Mouse (Mus musculus) embryo, embryonic 11 days (tissue): Measurements from ENCODE around the gene 1700008O03Rik.

ENCODE experiments used
- DNase-seq: peaks from one replicate; pipeline ENCODE4 v3.0.0-alpha.2; 2015

1700008O03Rik gene

DNA sequence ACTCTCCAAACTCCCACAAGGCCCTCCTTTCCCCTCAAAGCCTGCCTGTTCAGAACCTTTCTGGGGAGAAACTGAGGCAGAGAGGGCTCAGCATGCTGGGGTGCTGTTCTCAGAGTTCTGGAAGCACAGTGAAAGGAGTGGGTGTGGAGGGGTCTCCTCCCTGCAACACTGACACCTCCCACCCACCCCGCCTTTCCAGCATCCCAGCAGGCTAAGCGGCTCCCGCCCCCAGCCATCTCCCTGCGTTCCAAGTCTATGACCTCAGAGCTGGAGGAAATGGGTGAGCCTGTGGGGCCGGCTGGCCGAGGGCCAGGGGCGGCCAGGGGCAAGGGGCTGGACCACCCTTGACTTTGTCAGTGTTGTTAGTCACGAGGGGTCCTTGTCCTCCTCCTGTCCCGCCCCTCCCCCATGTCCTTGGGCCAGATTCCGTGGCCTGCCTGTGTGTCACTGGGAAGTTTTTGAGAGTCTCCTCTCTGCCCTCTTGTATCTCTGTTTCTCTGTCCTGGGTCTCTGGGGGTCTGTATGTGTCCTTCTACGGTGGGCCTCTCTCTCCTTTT lies 42.1 kb downstream of the 1700008O03Rik start:
- peak; percentile 22 for DNase-seq

DNA sequence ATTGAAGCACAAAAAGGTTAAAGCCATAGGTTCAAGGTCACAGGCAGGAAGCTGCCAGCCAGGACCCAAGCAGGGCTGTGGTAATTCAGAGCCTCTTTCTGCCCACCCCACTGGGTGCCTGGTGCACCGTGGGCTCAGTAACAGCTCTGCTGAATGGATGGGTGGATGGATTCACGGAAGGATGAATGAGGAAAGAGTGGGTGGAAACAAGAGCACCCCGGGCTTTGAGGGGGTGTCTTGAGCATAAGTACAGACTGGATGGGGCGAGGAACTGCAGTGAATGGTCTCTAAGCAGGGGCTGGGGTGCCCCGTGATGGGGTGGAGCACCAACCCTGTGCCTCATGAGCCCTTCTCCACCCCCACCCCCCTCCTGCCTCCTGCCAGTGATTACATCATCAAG lies 43.9 kb downstream of the 1700008O03Rik start:
- no peak for DNase-seq

DNA sequence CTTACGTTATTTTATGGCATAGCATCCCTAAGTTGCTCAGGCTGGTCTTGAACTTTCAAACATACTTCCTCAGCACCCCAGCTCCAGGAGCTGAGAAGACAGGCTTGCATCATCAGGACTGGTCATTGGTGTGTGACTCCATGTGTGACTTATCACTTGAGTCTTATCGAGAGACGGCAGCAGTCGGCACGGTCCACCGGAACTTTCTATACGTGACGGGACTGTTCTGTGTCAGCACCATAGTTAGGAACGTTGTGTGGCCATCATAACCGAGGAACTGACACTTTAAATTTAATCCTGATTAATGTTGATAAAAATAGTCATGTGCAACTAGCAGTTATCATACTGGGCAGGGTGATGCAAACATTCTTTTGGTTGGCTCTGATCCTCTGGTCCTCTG lies 44.5 kb downstream of the 1700008O03Rik start:
- no peak for DNase-seq

DNA sequence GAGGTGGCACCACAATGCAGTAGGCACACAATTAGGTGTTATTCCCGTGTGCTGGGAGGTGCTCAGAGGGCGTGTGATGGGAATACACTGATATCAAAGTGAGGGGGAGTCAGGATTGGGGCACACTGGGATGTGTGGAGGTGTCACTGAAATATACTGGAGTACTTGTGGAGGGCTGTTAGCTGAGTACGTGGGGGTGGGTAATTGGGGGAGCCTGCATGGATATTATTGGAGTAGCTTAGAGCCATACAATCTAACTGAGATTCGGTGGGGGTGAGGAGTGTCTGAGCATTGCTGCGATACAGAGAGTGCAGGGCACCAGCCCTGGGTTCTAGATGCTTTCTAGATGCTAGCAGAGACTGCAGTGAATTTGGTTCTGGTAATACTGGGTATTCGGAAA lies 45.4 kb downstream of the 1700008O03Rik start:
- DNase-seq = no peak

DNA sequence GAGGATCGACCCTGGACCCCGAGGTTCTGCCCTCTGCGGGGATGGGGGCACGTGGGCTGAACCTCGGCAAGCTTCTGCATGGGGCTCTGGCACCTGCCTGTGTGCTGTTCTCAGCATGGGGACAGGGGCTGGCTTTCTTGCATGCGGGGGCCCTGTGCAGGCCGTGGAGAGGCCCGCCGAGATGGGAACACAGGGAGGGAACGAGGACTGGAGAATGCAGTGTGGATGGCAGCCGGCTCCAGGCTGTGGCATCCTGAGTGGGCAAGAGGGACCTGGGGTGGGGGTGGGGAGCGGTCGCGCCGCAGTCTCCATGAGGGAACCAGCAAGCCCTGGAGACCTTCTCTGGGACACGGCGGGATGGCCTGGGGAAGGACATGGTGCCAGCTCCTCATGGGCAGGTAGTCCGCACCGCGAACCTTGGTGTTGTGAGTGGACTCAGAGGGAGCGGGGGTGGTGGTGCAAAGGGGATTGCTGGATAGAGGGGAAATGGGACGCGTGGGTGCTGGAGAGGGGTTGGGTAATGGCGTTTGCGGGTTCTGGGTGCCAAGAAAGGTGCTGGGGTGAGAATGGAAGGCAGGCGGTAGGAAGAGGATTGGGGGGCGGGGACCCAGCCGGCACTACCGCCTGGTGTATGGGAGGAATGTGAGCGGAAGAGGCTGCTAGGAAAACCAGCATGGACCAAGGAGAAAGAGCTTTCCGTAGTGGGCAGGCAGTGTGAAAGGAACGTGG lies 48.3 kb downstream of the 1700008O03Rik start:
- no peak for DNase-seq

DNA sequence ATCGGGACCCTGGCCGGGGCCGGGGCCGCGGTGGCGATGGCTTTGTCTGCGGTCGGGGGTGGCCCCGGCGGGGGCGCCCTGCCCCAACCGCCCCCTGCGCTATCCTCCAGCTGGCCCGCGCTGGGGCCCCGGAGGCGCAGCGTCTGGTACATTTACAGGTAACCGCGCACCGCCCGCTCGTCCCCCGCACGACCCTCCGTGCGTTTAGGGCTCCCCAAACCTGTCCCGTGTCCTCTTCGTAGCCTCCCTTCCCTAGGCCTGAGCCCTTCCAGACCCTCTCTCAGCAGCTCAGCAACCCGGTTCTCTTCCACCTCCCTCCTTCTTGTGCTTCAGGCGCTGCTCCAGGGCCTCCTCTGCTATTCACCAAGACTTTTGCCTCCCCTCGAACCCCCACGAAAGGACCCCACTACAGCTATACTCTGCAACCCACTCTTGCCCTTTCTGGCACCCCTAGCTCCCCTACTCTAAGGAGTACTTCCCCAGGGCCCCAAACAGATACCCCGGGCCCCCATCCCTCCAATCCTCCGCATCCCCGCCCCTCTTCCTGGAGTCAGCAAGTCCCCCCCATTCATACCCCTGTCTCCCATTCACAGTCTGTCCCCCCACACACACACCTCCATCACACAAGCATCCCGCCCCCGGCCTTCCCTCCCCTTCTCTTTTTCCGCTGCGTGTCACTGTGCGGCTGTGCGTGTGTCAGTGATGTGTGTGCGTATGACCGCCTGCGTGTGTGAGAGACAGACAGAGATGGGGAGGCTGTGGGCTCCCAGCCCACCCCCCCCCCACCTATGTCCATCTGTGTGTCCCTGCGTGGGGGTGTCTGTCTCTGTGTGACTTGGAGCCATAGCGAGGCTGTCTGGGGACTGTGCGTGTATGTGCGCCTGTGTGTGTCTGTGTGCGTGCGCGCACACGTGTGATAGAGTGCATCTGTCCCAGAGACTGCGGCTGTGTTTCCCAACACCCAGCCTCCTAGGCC lies 49.3 kb downstream of the 1700008O03Rik start:
- DNase-seq = no peak

DNA sequence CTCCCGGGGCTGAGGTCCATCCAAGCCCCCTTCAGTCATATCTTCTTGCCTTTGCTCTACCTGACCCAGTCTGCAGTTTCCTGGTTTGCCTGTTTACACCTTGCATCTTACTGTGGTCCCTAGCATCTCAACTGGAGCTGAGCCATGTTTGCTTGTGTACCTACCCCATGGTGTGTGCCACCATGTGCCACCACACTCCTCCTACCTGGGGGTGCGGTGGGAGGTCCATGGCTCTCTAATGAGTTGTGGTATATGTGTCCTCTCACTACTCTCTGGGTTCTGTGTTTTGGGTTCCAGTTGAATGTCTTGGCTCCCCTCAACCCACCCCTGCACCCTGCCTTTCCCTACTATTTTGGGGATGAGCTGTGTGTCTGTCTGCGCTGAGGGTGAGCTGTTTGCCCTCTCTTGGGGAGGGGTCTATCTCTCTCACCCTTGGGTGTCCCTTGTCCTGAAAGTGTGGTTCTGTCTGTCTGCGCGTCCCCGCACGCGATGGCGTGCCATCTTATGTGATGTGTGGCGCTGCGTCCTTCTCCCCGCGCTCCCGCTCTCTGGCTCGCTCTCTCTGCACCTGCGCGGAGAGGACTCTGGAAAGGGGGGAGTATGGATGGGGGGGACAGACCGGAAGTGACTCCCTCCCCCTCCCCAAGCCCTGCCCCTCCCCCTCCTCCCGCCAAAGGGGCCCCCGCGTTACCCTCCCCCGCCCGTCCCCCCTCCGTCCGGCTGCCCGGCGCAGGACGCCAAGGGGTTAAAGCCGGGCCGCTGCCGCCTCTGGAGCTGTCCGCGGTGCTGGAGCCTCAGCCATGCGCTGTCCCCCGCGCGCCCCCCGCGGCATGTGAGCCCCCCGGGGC lies 50.4 kb downstream of the 1700008O03Rik start:
- peak; percentile 81 for DNase-seq

DNA sequence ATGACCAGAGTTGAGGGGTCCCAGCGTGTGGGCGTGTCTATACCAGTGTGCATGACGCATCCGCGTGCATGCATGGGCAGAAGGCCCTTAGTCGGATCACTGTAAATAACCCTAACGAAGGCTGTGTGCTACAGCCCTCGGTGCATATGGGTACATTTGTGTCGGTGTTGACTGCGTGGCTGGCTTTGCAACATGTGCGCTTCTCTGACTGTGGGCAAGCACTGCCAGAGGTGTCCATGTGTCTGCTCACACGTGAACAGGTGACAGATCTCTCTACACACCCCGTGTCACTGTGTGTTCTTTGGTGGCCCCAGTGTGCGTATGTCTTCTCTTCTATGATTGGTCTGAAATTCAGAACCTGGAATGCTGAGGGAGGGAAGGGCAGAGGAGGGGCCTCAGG lies 51.5 kb downstream of the 1700008O03Rik start:
- no peak for DNase-seq

DNA sequence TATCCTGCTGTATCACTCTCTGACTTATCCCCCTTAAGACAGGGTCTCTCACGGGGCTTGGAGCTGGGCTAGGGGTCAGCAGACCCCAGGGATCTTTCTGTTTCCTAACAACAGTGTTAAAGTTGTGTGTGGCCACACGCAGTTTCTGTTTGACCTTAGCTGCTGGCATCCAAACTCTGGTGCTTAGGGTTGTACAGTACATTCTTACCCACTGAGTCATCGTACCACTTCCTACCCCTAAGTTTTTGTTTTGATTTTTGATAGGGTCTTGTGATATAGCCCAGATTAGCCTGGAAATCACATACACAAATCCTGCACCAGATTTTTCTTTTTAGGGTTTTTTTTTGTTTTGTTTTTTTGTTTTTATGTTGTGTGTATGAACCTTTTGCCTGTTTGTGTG lies 53.3 kb downstream of the 1700008O03Rik start:
- DNase-seq = no peak

DNA sequence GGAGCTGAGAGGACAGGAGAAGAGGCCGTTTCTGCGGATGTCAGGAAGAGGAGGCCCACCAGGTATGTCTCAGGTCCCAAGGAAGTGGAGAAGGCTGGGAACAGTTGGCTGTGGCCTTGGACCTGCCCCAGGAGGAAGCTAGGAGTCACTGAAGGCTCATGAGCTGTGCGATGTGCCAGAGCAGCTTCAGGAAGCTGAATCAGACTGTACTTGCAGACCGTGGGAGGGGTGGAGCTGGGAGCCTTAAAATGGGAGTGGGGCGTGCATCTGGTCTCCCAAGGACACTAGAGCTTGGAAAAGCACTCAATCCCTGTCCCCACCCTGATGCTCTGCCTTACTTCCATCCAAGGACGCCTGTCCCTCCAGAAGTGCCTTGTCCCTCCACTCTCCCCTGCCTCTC lies 59.0 kb downstream of the 1700008O03Rik start:
- DNase-seq = no peak

DNA sequence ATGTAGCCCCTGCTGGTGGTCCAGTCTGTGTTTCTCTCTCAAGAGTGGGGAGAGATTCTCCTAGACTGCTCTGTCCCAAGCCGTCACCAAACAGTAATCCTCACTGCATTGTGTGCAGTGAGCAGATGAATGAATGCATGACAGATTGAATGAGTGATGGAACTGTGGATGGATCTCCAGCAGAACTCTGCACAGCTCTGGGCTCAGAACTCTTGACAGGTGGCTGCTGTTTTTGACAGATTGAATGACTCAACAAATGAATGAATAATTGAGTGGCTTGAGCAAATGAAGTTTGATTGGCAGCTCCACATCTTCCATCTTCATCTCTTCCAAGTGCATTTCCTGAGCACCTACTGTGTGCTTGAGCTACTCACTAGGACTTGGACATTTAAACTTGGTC lies 63.3 kb downstream of the 1700008O03Rik start:
- DNase-seq = no peak

DNA sequence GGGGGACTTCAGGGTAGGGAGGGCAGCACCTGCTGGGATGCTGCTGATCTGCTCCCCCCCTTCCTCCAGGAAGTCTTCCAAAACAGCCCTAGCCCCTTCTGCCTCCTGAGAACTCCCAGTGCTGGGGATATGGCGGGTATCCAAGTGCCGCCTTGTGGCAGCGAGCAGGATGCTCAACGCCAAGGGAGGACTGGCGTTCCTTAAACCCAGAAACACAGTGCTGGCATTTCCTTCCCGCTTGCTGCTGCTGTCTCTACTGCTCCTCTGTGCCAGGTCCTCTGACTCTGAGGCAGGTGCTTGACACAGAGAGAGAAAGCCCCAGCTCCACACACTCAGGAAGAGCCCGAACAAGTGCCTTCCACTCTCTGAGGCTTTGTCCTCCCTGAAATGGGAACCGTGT lies 64.7 kb downstream of the 1700008O03Rik start:
- no peak for DNase-seq

DNA sequence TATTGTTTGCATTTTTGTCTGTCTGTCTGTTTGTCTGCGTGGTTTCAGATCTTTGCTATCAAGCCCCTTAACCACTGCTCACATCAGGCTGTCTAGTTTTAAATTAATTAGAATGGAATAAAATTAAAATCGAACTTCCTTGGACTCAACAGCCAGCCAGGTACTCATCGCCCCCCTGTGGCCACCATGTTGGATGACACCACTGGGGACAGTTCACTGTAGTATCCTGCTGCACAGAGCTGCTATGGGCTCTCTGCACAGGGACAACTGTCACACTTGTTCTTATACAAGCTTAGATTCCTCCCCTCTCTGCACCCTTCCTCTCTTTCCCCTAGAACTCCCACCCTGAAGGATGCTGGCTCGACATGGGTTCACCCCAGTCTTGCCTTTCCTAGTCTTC lies 67.7 kb downstream of the 1700008O03Rik start:
- peak; percentile 46 for DNase-seq

DNA sequence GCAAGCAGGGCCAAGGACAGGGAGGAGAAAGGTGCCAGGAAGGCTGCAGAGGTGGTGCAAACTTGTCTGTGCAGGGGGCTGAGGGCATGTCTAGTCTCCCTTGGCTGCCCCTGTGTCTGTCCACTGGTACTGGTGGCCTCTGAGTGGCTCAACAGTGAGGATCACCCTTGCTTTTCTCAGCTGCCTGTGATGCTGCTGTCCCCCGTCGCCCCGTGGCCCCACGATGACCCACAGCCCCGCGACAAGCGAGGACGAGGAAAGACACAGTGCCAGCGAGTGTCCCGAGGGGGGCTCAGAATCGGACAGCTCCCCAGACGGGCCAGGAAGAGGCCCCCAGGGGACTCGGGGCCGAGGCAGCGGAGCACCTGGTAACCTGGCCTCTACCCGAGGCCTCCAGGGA lies 73.1 kb downstream of the 1700008O03Rik start:
- DNase-seq = no peak

DNA sequence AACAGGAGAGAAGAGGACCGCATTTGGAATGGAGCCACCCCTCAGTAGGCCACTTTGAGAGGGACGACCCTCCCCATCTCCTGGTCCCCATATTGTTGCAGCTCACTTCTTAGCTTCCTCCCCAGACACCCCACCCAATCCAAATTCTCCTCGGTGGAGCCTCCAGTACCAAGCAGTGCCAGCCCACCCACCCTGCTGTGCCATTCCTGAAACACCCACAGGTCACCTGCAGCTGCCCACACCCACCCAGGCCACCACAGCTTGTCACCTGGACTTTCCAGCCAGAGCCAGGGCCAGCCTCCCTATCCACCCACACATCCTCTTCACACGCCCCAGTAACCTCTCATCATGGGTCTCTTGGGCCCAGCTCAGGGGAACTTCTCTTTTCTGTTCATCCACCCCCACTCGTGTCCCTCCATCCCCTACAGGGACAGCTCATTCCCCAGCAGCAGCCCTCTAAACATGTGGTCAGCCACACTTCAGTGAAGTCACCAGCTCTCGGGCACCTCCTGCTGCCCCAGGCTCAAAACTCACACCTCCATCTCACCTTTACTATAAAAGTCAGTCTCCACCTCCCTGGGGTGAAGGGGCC lies 73.8 kb downstream of the 1700008O03Rik start:
- no peak for DNase-seq

DNA sequence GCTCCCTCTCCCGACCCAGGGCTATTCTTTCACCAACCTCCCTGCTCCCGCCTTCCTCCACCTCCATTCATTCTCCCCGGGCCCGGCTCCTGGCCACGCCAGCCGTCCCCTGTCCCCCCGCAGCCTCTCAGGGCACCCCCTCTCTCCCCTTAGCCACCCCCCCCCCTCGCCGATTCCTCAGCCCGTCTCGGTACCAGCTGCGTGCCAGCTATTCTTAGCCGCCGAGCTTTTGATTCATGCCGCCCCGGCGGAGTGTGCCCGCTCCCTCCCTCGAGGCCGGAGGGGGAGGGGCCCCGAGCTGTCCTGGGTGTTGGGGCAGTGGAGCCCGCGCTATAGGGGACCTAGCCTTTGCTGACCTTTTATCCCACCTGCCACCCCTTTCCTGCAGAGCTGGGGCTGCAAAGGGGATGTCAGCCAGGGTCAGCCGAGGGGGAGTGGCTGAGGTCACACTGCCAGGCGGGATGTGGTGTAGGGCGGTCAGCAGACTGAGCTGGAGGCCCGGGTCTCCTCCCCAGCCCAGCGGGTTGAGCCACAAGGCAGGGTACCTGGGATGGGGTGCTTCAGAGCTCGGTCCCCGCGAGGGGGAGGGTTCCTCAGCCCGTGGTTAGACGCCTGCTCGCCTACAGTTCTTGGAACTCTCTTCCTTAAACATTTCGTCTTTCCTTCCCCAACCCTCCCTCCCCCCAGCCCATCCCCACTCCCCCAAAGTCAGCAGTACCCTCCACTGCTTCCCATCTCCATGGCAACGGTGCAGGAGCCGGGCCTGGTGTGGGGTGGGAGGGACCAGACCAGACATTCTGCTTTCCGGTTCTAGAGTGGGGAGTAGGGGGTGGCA lies 74.5 kb downstream of the 1700008O03Rik start:
- DNase-seq = peak; percentile 60

DNA sequence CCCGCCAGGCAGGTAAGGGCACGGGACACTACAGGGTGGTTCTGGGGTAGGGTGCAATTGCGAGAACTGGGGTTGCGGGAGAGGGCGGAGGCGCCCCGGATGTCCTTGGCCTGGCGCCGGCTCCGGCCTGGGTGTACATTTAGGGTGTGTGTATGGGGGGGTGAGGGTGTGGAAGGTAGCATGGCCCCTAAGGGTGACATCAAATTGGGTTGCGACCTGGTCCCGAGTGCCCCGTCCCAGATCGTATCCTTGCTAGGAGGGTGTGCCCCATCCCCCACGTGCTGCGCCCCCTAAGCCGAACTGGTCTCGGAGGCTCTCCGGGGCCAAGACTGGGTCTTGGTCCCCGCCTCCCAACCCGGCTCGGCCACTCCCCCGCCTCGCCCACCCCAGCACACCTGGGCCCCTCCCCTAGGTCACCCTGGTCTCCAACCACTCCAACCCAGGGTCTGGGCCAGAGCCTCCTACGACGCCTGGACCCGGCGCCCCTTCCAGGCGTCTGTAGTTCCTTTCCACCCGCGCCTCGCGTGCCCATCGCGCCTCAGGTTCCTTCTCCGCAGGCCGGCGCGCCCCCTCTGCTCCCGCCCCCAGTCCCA lies 75.2 kb downstream of the 1700008O03Rik start:
- peak; percentile 42 for DNase-seq
